Mouse (Mus musculus) lung, postnatal 14 days (tissue): ENCODE measurements around the gene Zfp398.

Experiments
- DNase-seq: peaks from one replicate; pipeline ENCODE4 v3.0.0; 2021

Gene Zfp398

DNA sequence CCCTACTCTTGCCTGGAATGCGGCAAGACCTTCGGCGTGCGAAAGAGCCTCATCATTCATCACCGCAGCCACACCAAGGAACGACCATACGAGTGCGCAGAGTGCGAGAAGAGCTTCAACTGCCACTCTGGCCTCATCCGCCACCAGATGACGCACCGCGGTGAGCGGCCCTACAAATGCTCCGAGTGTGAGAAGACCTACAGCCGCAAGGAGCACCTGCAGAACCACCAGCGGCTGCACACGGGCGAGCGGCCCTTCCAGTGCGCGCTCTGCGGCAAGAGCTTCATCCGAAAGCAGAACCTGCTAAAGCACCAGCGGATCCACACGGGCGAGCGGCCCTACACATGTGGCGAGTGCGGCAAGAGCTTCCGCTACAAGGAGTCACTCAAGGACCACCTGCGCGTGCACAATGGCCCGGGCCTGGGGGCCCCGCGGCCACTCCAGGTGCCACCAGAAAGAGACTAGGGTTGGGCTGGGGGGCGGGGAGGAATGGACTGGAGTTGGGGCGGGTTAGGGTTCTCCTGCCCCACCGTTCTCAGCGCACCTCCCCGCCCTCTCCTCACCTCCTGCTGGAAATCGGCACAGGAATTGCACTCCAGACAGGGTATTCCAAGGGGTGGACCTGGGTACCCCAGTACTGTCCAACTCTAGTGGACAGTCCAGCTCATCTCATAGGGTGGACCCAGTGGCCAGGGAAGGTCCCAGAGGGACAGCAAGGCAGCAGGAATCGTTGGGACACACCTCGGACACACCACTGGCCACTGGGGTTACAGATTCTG, 69.6 kb downstream of the Zfp398 start:
- no peak for DNase-seq

DNA sequence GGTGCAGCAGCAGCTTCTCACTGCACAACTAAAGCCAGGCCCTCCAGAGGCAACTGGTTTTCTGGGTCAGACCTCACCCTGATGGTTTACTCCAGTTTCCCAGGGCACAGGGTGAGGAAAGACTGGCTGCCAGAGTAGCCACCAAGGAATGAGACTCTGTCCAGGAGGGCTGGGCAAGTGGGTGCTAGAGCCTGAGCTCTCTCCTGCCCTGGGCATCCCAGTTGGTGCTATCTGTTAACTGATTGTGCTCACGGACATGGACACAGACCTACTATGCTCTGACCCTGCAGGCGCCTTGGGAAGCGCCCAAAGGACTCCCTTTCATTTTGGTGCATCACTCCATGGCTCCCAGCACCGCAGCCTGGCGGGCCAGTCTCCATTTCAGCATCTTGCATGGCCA, 70.9 kb downstream of the Zfp398 start:
- no peak for DNase-seq

DNA sequence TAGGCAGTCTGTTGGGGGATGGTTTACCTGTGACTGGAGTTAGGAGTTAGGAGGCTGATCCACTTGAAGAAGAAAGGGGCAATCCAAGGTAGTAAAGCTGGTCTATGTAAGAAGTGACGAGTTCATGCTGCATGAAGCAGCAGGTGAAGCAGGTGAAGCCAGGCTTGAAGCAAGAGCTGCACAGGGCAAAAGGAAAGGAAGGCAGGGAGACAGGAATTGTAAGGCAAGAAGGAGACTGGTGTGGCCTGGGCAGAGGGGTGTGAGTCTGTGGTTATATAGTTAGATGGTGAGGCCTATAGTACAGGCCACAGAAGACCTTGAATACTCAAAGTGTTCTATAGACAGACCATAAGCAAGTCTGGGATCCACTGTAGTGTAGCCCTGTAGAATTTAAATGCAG, 73.5 kb downstream of the Zfp398 start:
- DNase-seq = no peak

DNA sequence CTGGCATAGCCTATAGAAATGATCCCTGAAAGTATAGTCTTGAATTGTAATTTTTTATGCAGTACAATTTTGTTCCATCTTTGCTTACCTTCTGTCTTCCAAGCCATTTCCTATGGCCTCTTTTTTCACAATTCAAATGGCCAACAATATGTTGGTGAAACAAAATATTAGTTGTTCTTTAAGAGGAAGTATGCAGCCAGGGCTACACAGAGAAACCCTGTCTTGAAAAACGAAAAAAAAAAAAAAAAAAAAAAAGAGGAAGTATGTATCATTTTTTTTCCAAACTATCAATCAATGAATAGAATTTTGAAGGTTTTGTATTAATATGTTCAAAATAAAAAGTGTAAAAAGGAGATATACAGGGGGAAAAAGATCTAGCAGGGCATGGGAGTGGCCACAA, 76.2 kb downstream of the Zfp398 start:
- DNase-seq = no peak

DNA sequence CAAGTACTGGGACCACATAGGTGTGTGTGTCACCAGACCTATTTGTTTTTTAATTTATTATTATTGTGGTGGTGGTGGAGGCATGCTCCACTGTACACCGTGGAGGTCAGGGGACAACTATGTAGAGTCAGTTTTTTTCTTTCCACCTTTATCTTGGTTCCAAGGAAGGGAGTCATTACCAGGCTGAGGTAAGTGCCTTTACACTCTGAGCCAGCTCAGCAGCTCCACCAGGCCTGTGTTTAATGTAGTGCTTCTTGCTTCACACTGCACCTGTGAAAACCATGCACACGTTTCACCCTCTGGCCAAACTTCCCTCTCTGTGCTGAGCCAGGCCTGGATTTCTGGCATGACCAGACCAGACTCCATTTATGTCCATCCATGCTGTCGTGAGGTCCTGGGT, 77.5 kb downstream of the Zfp398 start:
- DNase-seq = no peak

DNA sequence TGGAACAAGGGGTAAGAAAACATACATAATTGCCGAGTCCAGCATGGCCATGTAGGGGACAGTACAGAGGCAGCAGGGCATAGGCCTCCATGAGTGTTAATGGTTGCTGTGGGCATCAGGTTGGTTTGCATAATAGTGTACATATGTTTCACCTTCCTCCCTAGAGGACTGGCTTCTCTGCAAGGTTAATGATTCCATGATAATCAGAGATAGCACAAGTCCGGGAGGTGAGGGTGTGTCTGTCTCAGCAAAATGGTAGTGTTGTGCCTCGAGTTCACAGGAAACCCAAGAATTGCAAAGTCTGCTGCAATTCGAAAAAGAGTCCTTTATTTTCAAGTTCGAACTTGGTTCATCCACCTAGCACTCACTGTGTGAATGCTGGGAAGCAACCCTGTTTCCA, 81.6 kb downstream of the Zfp398 start:
- no peak for DNase-seq

DNA sequence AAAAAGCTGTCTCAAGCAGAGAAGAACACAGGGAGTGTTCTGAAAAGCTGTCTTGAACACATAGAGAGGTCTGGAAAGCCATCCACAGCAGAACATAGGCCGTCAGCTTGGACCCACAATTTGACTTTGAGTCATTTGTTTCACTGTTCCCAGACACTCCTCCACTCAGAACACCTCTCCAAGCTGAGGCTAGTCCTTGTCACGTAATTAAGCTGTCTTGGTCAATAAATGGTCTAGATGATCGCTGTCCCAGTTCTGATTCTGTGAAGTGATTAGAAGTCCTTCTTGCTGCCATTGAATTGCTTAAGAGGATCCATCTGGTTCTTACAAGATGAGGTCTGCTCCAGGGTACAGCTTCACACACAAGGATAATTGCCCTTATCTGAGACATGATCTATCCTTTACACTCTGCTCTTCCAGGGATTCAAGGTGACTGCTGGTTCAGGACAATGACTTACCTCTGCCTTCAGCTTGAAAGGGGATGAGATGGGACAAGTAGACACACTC, 83.4 kb downstream of the Zfp398 start:
- DNase-seq = no peak

DNA sequence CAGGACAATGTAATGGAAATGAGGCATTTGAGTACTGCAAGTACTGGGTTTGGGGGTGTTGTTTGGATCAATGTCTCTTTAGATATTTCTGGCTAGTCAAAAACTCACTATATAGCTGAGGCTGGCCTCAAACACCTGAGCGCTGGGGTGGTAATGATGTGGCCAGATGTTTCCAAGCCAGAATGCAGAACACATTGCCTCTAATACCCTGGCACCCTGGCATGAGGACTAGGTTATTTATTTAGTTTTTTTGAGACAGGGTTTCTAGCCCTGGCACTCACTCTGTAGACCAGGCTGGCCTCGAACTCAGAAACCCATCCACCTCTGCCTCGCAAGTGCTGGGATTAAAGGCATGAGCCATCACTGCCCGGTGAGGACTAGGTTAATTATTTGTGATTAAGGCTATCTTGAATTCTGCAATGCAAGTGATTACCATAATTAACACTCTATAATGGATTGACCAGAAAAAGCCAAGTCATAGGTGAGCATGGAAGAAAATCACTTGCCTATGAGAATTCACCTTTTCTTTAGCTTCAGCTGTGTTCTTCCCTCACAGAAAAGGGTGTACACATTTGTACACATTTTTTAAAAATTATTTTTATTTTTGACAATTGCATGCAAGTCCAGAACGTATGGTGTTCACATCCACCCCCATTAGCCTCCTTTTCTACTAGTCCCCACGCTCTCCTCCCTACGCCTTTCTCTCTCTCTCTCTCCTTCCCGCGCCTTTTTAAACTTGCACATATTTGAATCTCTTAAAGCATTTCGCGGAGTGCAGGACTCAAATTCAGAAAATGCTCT, 84.4 kb downstream of the Zfp398 start:
- no peak for DNase-seq

DNA sequence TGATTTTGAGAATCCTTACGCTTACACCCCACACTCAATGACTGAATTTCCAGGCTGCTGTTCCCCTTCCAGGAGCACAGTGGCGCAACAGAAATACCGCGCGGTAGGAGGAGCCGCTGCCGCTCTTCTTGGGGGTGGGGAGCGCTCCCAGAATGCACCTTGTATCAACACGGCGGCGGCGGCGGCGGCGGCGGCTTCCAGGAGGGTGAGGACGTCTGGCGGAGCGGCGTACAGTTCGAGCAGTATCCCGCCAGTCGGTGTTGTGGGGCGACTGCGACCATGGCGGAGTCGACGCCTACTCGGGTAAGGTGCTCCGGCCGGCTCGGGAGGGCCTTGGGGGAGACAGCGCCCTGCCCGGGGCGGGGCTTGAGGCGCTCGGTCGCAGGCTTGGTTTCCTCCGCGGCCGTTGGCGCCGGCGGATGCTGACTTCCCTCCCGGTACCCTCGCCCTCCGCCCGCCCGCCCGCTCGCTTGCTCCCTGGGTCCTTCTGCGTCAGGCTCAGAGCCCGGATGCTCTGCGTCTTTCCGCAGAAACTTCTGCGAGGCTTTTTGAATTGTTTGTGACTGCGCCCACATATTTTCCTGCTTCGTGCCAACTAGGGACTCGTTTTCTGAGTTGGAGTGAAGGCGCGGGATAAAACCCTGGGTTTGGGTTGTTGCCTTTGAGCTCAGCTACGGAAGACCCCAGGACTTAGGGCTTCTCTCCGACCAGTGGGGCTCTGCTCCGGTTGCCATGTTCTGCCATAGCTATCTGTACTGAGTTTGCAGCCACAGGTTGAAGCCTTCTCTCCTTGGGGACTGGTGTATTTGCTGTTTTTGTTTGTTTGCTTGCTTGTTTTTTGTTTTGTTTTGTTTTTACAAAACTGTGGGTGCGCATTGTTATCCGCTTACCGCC, 85.2 kb downstream of the Zfp398 start, which contains the start of gene Zfp212:
TSS of gene Zfp212 (plus strand) at position 30 of the 894 bp plus-strand sequence.
- DNase-seq = peak; percentile 88
